Mouse (Mus musculus): Measurements from ENCODE around the gene Baiap2. TPM values are rescaled to one million over a fixed set of nuclear protein-coding genes. Genes with fewer than 3 reads are reported as not detected.
A peak's percentile ranks its signal among the peaks of the same experiment; 100 is the strongest.

Baiap2 gene
- total RNA-seq, 2 experiments from 2014 or later = 2.2 to 3.4 TPM

GRCm38 (mm10) chr11:120045341-120045740, 102.8 kb downstream of the Baiap2 start:
- no peak for DNase-seq

- DNase-seq = peak; percentile 42
Measured at GRCm38 (mm10) chr11:120045839-120046552, 103.4 kb downstream of the Baiap2 start.

- DNase-seq = no peak
Measured at GRCm38 (mm10) chr11:120046553-120047191, 104.1 kb downstream of the Baiap2 start, which contains the start of gene Aatk. TSS of gene Aatk (minus strand) at chr11:120047167.

DNA sequence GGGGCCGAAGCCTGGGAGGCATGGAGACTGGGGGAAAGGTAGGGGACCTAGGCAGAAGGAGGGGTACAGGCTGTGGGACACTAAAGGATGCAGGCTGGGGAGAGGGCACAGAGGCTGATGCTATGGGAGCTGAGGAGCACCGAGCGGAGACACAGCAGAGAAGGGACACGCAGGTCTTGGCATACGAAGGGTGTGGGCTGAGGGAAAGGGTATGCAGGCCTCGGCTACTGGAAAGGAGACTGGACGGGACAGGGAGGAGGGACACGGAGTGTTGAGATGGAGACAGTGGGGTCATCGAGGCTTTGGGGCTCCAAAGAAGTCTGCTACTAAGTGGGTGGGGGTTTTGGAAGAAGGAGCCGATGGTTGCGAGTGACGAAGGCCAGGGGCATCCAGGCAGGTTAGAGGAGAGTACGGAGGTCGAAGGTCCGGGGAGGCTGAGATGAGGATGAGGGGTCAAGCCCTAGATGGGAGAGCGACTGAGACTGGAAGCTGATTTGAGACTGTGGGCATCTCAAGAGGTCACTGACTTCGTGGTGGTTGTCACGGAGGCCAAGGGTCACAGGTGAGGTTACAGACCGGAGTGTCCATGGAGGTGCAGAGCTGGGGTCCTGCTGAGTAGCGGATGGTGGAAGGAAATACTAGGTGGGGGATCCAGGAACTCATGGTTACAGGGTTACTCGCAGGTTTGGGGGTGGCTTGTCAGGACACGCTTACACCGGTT, 105.1 kb downstream of the Baiap2 start:
- no peak for DNase-seq

DNA sequence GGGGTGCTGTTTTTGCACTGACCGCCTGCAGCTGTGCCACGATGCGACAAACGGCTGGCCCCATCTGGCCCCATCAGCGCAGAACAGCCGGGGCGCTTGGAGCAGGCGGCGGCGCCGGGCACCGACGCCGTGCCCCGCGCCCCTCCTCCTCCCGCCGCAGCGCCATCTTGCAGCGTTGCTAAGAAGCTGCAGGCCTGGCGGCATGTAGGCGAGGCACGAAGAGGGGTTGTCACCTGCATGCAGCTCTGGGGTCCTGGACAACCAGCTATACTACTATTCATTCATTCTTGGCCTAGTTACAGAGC, 105.6 kb downstream of the Baiap2 start:
- no peak for DNase-seq

DNA sequence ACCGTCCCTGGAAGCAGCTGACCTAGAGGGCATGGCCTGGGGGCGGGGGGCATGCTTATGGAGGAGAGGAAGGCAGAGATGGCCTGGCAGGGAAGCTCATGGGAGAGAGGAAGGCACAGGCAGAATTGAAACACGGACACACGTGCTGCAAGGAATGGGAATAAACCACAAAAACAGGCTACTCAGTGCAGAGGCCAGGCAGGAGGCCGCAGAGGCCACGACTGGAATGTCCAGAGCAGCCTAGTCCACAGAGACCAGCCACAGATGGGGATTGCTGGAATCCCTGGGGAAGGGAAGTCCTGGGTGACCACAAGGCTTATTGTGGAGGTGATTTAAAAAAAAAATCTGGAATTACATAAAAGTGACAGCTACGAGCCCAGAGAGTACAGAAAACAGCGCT, 106.5 kb downstream of the Baiap2 start:
- DNase-seq = no peak

- DNase-seq = no peak
Measured at GRCm38 (mm10) chr11:120051124-120051811, 108.7 kb downstream of the Baiap2 start.

- no peak for DNase-seq
Measured at GRCm38 (mm10) chr11:120052274-120052673, 109.7 kb downstream of the Baiap2 start.

DNA sequence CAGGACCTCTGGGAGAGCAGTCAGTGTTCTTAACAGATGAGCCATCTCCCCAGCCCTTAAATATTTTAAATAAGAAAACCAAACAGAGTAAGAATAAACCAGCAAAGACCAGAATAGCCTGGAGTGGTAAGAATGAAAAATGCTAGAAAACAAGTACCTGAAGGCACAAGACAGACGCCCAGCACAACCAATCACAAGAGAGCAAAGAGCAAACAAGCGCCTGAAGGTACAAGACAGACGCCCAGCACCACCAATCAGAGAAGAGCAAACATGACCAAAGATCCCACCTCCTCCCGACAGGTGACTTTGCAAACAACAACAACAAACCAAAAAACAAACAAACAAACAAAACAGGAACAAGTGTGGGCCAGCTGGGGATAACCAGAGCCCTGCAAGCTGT, 111.3 kb downstream of the Baiap2 start:
- no peak for DNase-seq

GRCm38 (mm10) chr11:120055953-120056732, 113.6 kb downstream of the Baiap2 start:
- DNase-seq = no peak

Small RNA genes lying within 50 kb of the gene (microRNA-seq; reads per million reads assigned to microRNA genes)
- gene Mir3065 (ENCODE audit: borderline replicate concordance in 2 of 2) (0 reads per million in 2 experiments), gene Mir338 (ENCODE audit: borderline replicate concordance in 2 of 2) (0 reads per million in 2 experiments)

Other genes starting within 250 kb of the Baiap2 start
- 10 to 100 TPM; 25.6 to 28.2 TPM for gene Chmp6, start 29.3 kb upstream of the Baiap2 start, total RNA-seq (2021)
- 1 to 10 TPM; 4.8 to 4.9 TPM for gene Aatk, start 104.4 kb downstream of the Baiap2 start, total RNA-seq (2021)
- 1 to 10 TPM; 5.1 to 7.2 TPM for gene Cep131, start 144.1 kb downstream of the Baiap2 start, total RNA-seq (2021)
- gene Tepsin, start 156.0 kb downstream of the Baiap2 start, total RNA-seq (2021) = 1 to 10 TPM; 5.2 to 5.5 TPM
- gene Ndufaf8, start 156.2 kb downstream of the Baiap2 start, total RNA-seq (2021) = 10 to 100 TPM; 30.9 to 39.5 TPM
- 10 to 100 TPM; 43.8 to 57.6 TPM for gene Slc38a10, start 208.6 kb downstream of the Baiap2 start, total RNA-seq (2021)

Measured in gastrocnemius, postnatal 25 days (tissue).